Mouse (Mus musculus): ENCODE results near the gene Fut2. TPM values are rescaled to one million over a fixed set of nuclear protein-coding genes. Genes with fewer than 3 reads are reported as not detected.

The Fut2 gene
- polyA plus RNA-seq, 1 experiment, result 1.2 TPM

- Histone ChIP-seq H3K27me3 (ENCODE audit: control insufficient read depth, insufficient read depth, low read length) (peaks cover 16% of the 10 kb centered on the region), H3K36me3 (ENCODE audit: control insufficient read depth, insufficient read depth, low read length) (no peaks in the 10 kb centered on the region), H3K4me1 (ENCODE audit: control insufficient read depth, insufficient read depth, insufficient read length, low read length) (peaks cover 5% of the 10 kb centered on the region), H3K27ac (ENCODE audit: insufficient read depth, low read depth, low read length) (no peak overlapping the region), H3K4me3 (ENCODE audit: low read depth, low read length) (no peak overlapping the region)
- TF ChIP-seq POLR2A (IDR thresholded peaks at IDR 0.05; ENCODE audit: low read depth, low read length) (no peak), CTCF (IDR thresholded peaks at IDR 0.05; ENCODE audit: extremely low read depth, insufficient read length, insufficient replicate concordance, low read depth, low read length) (no peak)
- 33% methylated on average over 6 of the region's 6 CpGs for WGBS
These were observed 28.9 kb upstream of the Fut2 start for GRCm38 (mm10) chr7:45695098-45695497.

DNA sequence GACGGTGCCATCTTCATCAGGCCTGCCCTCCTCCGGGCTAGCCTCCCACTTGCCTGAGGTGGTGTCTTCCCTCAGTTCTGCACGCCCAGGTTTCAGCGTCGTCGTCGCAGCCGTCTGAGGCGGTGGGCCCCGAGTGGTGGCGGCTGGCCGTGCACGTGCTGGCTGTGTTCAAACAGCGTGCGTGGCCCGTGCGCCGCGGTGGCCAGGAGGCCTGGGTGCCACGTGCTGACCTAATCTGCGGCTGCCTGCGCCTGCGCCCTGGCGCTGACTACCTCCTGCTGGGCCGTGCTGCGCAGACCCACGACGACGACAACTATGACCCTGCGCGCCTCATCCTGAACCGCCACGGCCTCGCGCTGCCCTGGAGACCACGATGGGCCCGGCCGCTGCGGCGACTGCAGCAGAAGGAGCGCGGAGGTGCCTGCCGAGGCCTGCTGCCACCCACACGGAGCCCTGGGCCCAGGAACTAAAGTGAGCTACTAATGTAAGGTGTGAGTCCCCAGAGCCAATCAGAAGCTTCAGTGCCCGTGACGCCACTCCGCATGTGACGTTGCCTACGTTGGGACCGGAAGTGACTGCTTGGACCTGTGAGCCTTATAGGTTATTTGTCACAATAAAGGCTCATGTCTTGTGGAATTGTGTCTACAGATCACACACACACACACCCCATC, 27.9 kb upstream of the Fut2 start, which contains the start of gene Sec1:
TSS of gene Sec1 (minus strand) at position 482 of the 671 bp plus-strand sequence.
- Histone ChIP-seq H3K27me3 (ENCODE audit: control insufficient read depth, insufficient read depth, low read length) (peaks cover 5% of the 10 kb centered on the region; the same call in 1 of the 2 replicates), H3K36me3 (ENCODE audit: control insufficient read depth, insufficient read depth, low read length) (no peaks in the 10 kb centered on the region), H3K4me3 (ENCODE audit: low read depth, low read length) (no peak within 1 kb of the TSS), H3K27ac (ENCODE audit: insufficient read depth, low read depth, low read length) (no peak within 1 kb of the TSS), H3K4me1 (ENCODE audit: control insufficient read depth, insufficient read depth, insufficient read length, low read length) (no peaks in the 10 kb centered on the region)
- 94% methylated on average over 50 of the region's 50 CpGs for WGBS
- TF ChIP-seq CTCF (IDR thresholded peaks at IDR 0.05; ENCODE audit: extremely low read depth, insufficient read length, insufficient replicate concordance, low read depth, low read length) (no peak), POLR2A (IDR thresholded peaks at IDR 0.05; ENCODE audit: low read depth, low read length) (no peak)

DNA sequence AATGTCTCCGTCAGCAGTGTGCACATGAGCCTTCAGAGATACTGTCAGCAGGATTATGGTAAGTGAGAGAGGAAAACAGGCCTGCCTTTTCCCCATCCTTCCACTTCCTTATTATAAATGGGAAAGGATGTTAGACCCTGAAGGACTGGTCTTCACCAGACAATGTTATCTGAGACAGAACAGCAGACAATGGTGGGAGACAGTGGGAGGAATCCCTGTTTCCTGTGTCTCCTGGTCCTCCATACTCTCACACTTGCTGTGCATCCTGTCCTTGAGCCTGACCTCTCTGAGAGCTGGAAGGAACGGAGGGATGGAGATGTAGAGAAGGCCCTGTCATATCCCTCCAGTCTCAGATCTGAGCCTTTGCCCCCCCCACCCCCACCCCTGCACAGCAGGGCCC, 26.2 kb upstream of the Fut2 start:
- no peaks in the 10 kb centered on the region for H3K4me1 ChIP-seq (ENCODE audit: control insufficient read depth, insufficient read depth, insufficient read length, low read length)
- no peak overlapping the region for H3K4me3 ChIP-seq (ENCODE audit: low read depth, low read length)
- WGBS, result 93% methylated on average over 2 of the region's 2 CpGs
- H3K27me3 ChIP-seq (ENCODE audit: control insufficient read depth, insufficient read depth, low read length), result no peaks in the 10 kb centered on the region; the same call in 1 of the 2 replicates
- H3K36me3 ChIP-seq (ENCODE audit: control insufficient read depth, insufficient read depth, low read length), result no peaks in the 10 kb centered on the region
- TF ChIP-seq CTCF (IDR thresholded peaks at IDR 0.05; ENCODE audit: extremely low read depth, insufficient read length, insufficient replicate concordance, low read depth, low read length), result no peak
- TF ChIP-seq POLR2A (IDR thresholded peaks at IDR 0.05; ENCODE audit: low read depth, low read length), result no peak
- H3K27ac ChIP-seq (ENCODE audit: insufficient read depth, low read depth, low read length), result no peak overlapping the region

GRCm38 (mm10) chr7:45689800-45690199, 23.6 kb upstream of the Fut2 start:
- TF ChIP-seq CTCF (IDR thresholded peaks at IDR 0.05; ENCODE audit: extremely low read depth, insufficient read length, insufficient replicate concordance, low read depth, low read length) (no peak), POLR2A (IDR thresholded peaks at IDR 0.05; ENCODE audit: low read depth, low read length) (no peak)
- Histone ChIP-seq H3K27me3 (ENCODE audit: control insufficient read depth, insufficient read depth, low read length) (peaks cover 5% of the 10 kb centered on the region; the same call in 1 of the 2 replicates), H3K4me1 (ENCODE audit: control insufficient read depth, insufficient read depth, insufficient read length, low read length) (no peaks in the 10 kb centered on the region), H3K27ac (ENCODE audit: insufficient read depth, low read depth, low read length) (no peak overlapping the region), H3K4me3 (ENCODE audit: low read depth, low read length) (no peak overlapping the region), H3K36me3 (ENCODE audit: control insufficient read depth, insufficient read depth, low read length) (no peaks in the 10 kb centered on the region)
- 60% methylated on average over 11 of the region's 11 CpGs for WGBS

- no peak overlapping the region for H3K4me3 ChIP-seq (ENCODE audit: low read depth, low read length)
- H3K27ac ChIP-seq (ENCODE audit: insufficient read depth, low read depth, low read length), result no peak overlapping the region
- WGBS, result 71% methylated on average over 6 of the region's 6 CpGs
- H3K4me1 ChIP-seq (ENCODE audit: control insufficient read depth, insufficient read depth, insufficient read length, low read length), result no peaks in the 10 kb centered on the region
- TF ChIP-seq CTCF (IDR thresholded peaks at IDR 0.05; ENCODE audit: extremely low read depth, insufficient read length, insufficient replicate concordance, low read depth, low read length) (no peak), POLR2A (IDR thresholded peaks at IDR 0.05; ENCODE audit: low read depth, low read length) (no peak)
- no peaks in the 10 kb centered on the region for H3K36me3 ChIP-seq (ENCODE audit: control insufficient read depth, insufficient read depth, low read length)
- peaks cover 5% of the 10 kb centered on the region; the same call in 1 of the 2 replicates for H3K27me3 ChIP-seq (ENCODE audit: control insufficient read depth, insufficient read depth, low read length)
These were observed 22.9 kb upstream of the Fut2 start for GRCm38 (mm10) chr7:45689099-45689498.

DNA sequence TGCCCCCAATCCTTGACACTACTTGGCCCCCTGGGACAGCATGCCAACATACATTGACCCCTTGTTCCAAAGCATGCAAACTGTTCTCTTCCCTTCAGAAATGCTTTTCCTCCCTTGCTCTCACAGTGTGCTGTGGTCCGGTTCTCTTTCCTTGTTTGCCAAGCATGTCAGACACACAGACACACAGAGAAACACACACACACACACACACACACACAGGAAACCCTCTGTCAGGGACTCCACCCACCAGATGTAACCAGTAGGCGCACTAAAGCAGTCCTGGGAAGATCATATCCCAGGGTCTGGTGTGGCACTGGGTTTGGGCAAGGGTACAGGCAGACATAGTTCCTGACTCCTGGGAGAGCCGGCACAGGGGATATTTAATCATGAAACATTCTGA, 20.6 kb upstream of the Fut2 start:
- TF ChIP-seq CTCF (IDR thresholded peaks at IDR 0.05; ENCODE audit: extremely low read depth, insufficient read length, insufficient replicate concordance, low read depth, low read length), result no peak
- no peak for TF ChIP-seq POLR2A (IDR thresholded peaks at IDR 0.05; ENCODE audit: low read depth, low read length)
- no peak overlapping the region for H3K27ac ChIP-seq (ENCODE audit: insufficient read depth, low read depth, low read length)
- H3K4me1 ChIP-seq (ENCODE audit: control insufficient read depth, insufficient read depth, insufficient read length, low read length), result peaks cover 3% of the 10 kb centered on the region
- WGBS, result 57% methylated on average over 3 of the region's 3 CpGs
- peaks cover 5% of the 10 kb centered on the region; the same call in 1 of the 2 replicates for H3K27me3 ChIP-seq (ENCODE audit: control insufficient read depth, insufficient read depth, low read length)
- no peaks in the 10 kb centered on the region for H3K36me3 ChIP-seq (ENCODE audit: control insufficient read depth, insufficient read depth, low read length)
- no peak overlapping the region for H3K4me3 ChIP-seq (ENCODE audit: low read depth, low read length)

- Histone ChIP-seq H3K4me1 (ENCODE audit: control insufficient read depth, insufficient read depth, insufficient read length, low read length) (peaks cover 3% of the 10 kb centered on the region), H3K36me3 (ENCODE audit: control insufficient read depth, insufficient read depth, low read length) (no peaks in the 10 kb centered on the region), H3K4me3 (ENCODE audit: low read depth, low read length) (no peak overlapping the region), H3K27me3 (ENCODE audit: control insufficient read depth, insufficient read depth, low read length) (peaks cover 5% of the 10 kb centered on the region; the same call in 1 of the 2 replicates), H3K27ac (ENCODE audit: insufficient read depth, low read depth, low read length) (no peak overlapping the region)
- TF ChIP-seq POLR2A (IDR thresholded peaks at IDR 0.05; ENCODE audit: low read depth, low read length) (no peak), CTCF (IDR thresholded peaks at IDR 0.05; ENCODE audit: extremely low read depth, insufficient read length, insufficient replicate concordance, low read depth, low read length) (no peak)
- WGBS, result 61% methylated on average over 10 of the region's 10 CpGs
These were observed 19.6 kb upstream of the Fut2 start for GRCm38 (mm10) chr7:45685811-45686210.
